Mouse (Mus musculus): ENCODE data around the gene Dmrt3.

GRCm38 (mm10) chr19:25654034-25654749 lies 44.1 kb downstream of the Dmrt3 start:
- TF ChIP-seq TBP (IDR thresholded peaks at IDR 0.05; ENCODE audit: low read depth, low read length) (no peak), USF1 (IDR thresholded peaks at IDR 0.05; ENCODE audit: low read depth, low read length) (no peak), CTCF (IDR thresholded peaks at IDR 0.05 in 2 of 3, conservative IDR thresholded peaks at IDR 0.05 in 1 of 3; ENCODE audit: control insufficient read depth in 1 of 3, insufficient read depth in 1 of 3, low read depth in 2 of 3, low read length in 3 of 3, poor library complexity in 1 of 3, severe bottlenecking in 1 of 3) (no peak), EP300 (IDR thresholded peaks at IDR 0.05; ENCODE audit: low read depth in 1 of 2, low read length in 2 of 2) (no peak), SMC3 (IDR thresholded peaks at IDR 0.05; ENCODE audit: low read depth, low read length) (no peak)
